Mouse (Mus musculus) midbrain, embryonic 10.5 days (tissue): Measurements from ENCODE around the gene Ccdc54. TPM values are rescaled to one million over a fixed set of nuclear protein-coding genes. Genes with fewer than 3 reads are reported as not detected.

ENCODE experiments used
- DNase-seq: peaks from one replicate; pipeline ENCODE4 v3.0.0-alpha.2; 2017; ENCODE audit warnings: low spot score
- H3K27ac ChIP-seq: fragments of 300-500 bp; sonication (generic); replicated peaks from 2 replicates; pipeline ENCODE4 v1.5.1; 2016; ENCODE audit warnings: mild to moderate bottlenecking
- H3K27me3 ChIP-seq: fragments of 300-500 bp; sonication (generic); 2 replicates; pipeline ENCODE4 v1.6.1; 2016; ENCODE audit warnings: low read depth, mild to moderate bottlenecking; ENCODE audit not compliant: poor library complexity, severe bottlenecking
- H3K36me3 ChIP-seq: fragments of 300-500 bp; sonication (generic); 2 replicates; pipeline ENCODE4 v1.6.1; 2016; ENCODE audit warnings: mild to moderate bottlenecking, moderate library complexity
- H3K4me1 ChIP-seq: fragments of 300-500 bp; sonication (generic); 2 replicates; pipeline ENCODE4 v1.6.1; 2016
- H3K4me3 ChIP-seq: fragments of 300-500 bp; sonication (generic); 2 replicates; pipeline ENCODE4 v1.5.1; 2016; ENCODE audit warnings: mild to moderate bottlenecking, moderate library complexity
- H3K9me3 ChIP-seq: fragments of 300-500 bp; sonication (generic); replicated peaks from 2 replicates; pipeline ENCODE4 v1.6.1; 2016; ENCODE audit warnings: mild to moderate bottlenecking
- WGBS: fragments of 180-500 bp; shearing (Covaris S2); methylation state at CpG from one replicate; pipeline ENCODE4 v1.1.7; 2016; 5-methylcytosine and 5-hydroxymethylcytosine counted together
- polyA plus RNA-seq: library from polyadenylated mRNA; unstranded; fragments of >200 nt; fragmentation: Nextera tagmentation; extraction: Ambion mirVana; gene quantifications from 2 replicates; pipeline ENCODE4 v1.2.1, GENCODE M21; 2016

The Ccdc54 gene
- polyA plus RNA-seq, 1 experiment from 2014 or later: not detected

DNA sequence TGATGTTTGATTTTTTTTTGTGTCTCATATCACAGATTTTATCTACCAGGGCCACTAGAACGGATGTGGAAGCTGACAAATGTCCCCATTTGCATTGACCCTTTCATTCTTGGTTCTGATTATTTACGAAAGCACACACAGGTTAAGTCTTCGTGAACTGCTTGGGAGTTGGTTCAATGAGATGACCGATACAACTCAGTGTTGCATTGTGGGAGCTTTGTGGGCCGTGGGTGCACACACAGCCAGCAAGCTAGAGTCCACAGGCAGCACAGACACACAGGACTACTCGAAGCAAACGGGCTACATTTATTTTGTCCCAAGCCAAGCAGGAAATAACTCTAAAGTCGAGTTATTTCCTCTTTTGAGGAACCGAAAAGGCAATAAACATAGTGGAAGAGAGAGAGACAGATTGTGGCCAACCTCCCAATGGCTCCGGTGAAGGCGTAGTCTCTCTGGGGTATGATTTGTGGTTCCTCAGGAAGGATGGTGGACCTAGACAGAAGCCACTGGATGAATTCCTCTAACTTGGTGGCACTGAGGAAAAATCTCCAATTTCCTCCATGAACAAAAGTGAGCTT is 1.3 kb downstream of the Ccdc54 start:
- DNase-seq: no peak
- whole genome bisulfite sequencing: 88% methylated on average over 11 of the region's 11 CpGs
- Histone ChIP-seq H3K9me3 (no peaks in the 10 kb centered on the region), H3K4me3 (no peak overlapping the region), H3K4me1 (peaks cover 6% of the 10 kb centered on the region; the same call in 1 of the 2 replicates), H3K27me3 (peaks cover 5% of the 10 kb centered on the region; the same call in 1 of the 2 replicates), H3K27ac (no peak overlapping the region), H3K36me3 (no peaks in the 10 kb centered on the region)

DNA sequence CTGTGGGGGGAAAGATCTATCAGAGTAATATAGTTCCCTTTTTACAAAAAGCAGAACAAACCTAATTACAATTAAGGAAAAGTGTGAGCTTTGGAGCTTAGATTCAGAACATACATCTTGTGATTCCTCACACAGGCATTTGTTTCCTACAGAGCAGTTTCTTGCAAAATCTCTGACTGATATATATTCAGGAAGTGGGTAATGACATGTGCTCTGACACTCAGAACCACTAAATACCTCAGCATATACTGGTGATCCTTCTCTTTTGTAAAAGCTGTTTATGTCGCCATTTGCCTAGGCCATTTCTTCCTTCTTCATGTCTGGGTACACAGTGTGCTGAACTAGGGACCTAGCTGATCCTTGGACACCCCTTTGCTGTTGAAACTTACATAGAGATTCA is 2.8 kb downstream of the Ccdc54 start:
- Histone ChIP-seq H3K4me1 (peaks cover 6% of the 10 kb centered on the region; the same call in 1 of the 2 replicates), H3K36me3 (no peaks in the 10 kb centered on the region), H3K4me3 (no peak overlapping the region), H3K9me3 (no peaks in the 10 kb centered on the region), H3K27me3 (peaks cover 5% of the 10 kb centered on the region; the same call in 1 of the 2 replicates), H3K27ac (no peak overlapping the region)
- DNase-seq: no peak
- 84% methylated on average over 1 of the region's 1 CpGs for WGBS

DNA sequence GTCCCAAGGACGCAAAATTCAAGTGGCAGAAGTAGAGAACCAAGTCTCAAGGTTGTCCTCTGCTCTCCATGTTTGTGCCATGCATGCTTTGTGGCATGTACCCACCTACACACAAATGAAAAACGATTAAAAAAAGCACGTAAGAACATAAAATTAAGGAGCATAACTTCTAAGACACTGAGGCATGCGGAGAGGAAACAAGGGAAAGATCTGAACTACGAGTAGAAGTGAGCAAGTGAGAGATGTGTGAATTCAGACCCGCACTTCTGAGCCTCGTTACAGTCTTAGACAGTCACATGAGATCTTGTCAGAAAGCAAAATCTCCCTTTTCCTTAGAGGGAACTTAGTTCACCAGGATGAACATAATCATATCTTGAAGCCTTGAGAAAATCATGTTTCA is 3.8 kb downstream of the Ccdc54 start:
- no peaks in the 10 kb centered on the region for H3K36me3 ChIP-seq
- 88% methylated on average over 7 of the region's 7 CpGs for WGBS
- peaks cover 6% of the 10 kb centered on the region; the same call in 1 of the 2 replicates for H3K4me1 ChIP-seq
- H3K27me3 ChIP-seq: peaks cover 5% of the 10 kb centered on the region; the same call in 1 of the 2 replicates
- H3K27ac ChIP-seq: no peak overlapping the region
- DNase-seq: no peak
- H3K9me3 ChIP-seq: no peaks in the 10 kb centered on the region
- H3K4me3 ChIP-seq: no peak overlapping the region

DNA sequence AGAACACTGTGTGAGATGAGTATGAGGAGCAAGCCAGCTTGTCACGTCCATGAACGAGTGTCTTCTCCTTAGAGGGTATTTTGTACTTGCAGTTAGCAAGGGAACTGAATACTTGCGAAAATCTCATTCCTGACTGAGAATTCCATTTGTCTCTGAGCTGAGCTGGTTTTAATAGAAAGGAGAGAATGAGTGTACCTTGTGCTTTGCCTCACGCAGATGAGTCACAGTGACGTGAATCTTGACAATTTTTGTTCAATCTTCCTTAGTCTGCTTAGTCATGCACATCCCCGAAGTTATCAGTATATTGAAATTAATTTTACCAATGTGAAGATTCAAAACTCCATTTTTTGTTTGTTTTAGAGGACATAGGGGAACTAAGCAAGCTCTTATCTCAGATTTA is 12.6 kb downstream of the Ccdc54 start:
- no peaks in the 10 kb centered on the region for H3K27me3 ChIP-seq
- 85% methylated on average over 6 of the region's 6 CpGs for WGBS
- no peaks in the 10 kb centered on the region for H3K4me1 ChIP-seq
- H3K27ac ChIP-seq: no peak overlapping the region
- H3K4me3 ChIP-seq: no peak overlapping the region
- no peaks in the 10 kb centered on the region for H3K9me3 ChIP-seq
- H3K36me3 ChIP-seq: no peaks in the 10 kb centered on the region
- DNase-seq: no peak

DNA sequence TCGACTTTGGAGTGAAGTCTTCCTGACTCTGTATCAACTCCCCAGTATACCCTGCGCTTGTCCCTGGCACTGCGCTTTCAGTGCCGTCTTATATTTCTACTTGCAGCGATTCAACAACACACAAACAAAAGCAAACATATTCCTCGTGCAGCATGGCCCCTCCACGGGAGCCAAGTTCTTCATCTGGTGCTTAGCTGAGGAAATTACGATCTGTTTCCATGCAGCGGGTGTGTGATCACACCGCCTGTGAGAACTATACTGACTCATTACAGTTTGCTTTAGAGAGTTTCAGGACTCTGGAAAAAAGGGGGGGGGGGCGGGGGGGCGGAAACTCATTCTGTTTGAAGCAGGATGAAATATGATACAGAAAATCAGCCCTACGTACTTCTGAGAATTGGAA is 18.4 kb downstream of the Ccdc54 start:
- Histone ChIP-seq H3K4me3 (no peak overlapping the region), H3K36me3 (no peaks in the 10 kb centered on the region), H3K4me1 (no peaks in the 10 kb centered on the region), H3K27ac (no peak overlapping the region), H3K27me3 (no peaks in the 10 kb centered on the region), H3K9me3 (no peaks in the 10 kb centered on the region)
- whole genome bisulfite sequencing: 89% methylated on average over 13 of the region's 13 CpGs
- no peak for DNase-seq

DNA sequence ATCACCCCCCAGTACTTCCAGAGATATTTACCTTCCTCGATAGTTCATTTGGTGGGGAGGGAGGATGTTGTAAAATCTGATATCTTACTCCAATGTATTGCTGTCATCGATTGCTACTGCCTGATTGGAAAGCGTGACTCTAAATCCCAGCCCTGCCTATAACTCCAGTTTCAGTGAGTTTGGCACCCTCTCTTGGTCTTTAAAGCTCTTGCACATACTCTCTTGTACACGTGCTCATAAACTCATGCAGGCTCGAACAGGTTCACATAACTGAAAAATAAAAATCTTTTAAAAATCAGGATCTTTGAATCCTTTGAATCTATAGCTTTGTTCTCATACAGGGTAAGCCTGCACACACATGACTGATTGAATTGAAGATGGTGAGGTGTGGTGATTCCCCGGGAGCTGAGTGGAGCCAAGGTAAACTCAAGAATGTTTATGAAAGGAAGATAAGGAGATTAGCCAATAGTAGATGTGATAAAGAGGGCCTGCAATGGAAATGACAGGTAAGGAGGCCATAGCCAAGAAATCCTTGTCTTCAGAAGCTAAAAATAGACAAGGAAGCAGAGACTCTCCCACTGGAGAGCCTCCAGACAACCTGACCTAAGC is 31.7 kb downstream of the Ccdc54 start:
- 83% methylated on average over 6 of the region's 6 CpGs for whole genome bisulfite sequencing
- no peaks in the 10 kb centered on the region for H3K27me3 ChIP-seq
- no peaks in the 10 kb centered on the region for H3K9me3 ChIP-seq
- DNase-seq: no peak
- no peak overlapping the region for H3K4me3 ChIP-seq
- H3K27ac ChIP-seq: no peak overlapping the region
- H3K4me1 ChIP-seq: no peaks in the 10 kb centered on the region
- H3K36me3 ChIP-seq: no peaks in the 10 kb centered on the region

DNA sequence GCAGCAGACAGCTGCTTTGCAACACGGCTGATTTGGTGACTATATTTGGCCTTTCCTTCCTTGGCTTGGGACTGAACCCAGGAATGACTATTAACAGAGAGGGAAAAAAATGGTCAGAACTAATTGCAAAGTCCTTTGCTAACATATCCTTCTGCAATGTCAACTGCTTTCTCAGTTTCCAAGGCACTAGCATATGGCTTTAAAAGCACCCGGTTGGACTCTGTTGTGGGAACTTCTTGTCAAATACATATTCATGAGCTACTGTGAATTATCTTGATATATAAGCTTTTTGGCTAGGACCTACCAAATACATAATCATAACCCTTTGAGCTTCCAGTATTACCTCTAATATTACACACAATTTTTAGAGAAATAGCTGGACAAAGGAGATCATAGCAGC is 37.1 kb downstream of the Ccdc54 start:
- no peak for DNase-seq
- Histone ChIP-seq H3K4me1 (no peaks in the 10 kb centered on the region), H3K4me3 (no peak overlapping the region), H3K36me3 (no peaks in the 10 kb centered on the region), H3K27me3 (no peaks in the 10 kb centered on the region), H3K27ac (no peak overlapping the region), H3K9me3 (no peaks in the 10 kb centered on the region)
- 90% methylated on average over 2 of the region's 2 CpGs for WGBS

DNA sequence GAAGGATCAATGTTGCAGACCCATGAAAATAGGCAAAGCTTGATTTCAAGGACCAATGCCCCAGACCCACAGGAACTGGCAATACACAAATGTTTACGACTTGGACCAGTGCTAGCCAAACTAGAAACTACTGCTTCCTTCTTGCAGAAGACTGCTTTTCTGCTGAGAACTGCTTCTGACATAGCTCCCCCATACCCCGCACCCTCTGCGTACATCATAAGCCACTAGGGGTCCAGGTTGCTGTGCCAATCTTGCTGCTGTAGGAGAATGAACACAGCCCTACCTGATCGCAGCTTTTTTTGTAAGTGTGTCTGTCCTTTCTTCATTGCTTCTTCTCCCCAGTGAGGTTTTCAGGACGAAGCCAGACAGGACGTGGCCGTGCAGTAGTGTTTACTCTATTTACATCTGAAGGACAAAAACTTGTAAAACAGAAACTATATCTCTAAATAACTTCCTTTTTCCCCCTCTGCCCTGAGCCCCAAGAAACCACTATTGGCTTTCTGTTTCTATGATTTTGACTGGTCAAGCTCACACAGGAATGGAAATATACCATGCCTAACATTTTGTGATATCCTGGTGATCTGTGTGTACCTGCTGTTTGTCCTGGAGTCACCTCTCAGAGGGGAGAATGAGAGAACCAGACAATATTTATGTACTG is 39.0 kb downstream of the Ccdc54 start:
- H3K4me1 ChIP-seq: no peaks in the 10 kb centered on the region
- 88% methylated on average over 7 of the region's 7 CpGs for WGBS
- H3K27ac ChIP-seq: no peak overlapping the region

DNA sequence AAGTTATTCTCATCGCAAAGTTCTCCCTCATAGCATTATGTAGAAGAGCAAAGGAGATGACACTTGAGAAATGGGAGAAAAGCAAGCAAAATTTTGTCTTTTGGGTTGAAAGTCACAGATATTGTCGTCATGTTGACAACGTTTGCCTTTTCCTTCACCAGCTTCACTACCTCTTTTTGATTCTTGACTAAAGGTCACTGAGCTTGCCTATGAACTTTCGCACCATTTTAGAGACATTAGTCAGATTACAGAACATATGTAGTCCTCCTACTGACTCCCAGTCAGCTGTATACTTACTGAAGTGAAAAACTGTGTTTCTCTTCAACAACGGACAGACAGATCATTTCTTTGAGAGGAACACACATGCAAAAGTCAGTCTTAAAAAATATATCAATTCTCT is 40.0 kb downstream of the Ccdc54 start:
- H3K27ac ChIP-seq: no peak overlapping the region
- H3K9me3 ChIP-seq: no peaks in the 10 kb centered on the region
- H3K4me1 ChIP-seq: no peaks in the 10 kb centered on the region
- H3K27me3 ChIP-seq: no peaks in the 10 kb centered on the region
- H3K4me3 ChIP-seq: no peak overlapping the region
- no peaks in the 10 kb centered on the region for H3K36me3 ChIP-seq
- no peak for DNase-seq
- 93% methylated on average over 5 of the region's 5 CpGs for WGBS

More for the DNA sequence above, 39.0 kb downstream of the Ccdc54 start:
- no peak overlapping the region for H3K4me3 ChIP-seq
- H3K36me3 ChIP-seq: no peaks in the 10 kb centered on the region
- no peaks in the 10 kb centered on the region for H3K9me3 ChIP-seq
- DNase-seq: no peak
- H3K27me3 ChIP-seq: no peaks in the 10 kb centered on the region

DNA sequence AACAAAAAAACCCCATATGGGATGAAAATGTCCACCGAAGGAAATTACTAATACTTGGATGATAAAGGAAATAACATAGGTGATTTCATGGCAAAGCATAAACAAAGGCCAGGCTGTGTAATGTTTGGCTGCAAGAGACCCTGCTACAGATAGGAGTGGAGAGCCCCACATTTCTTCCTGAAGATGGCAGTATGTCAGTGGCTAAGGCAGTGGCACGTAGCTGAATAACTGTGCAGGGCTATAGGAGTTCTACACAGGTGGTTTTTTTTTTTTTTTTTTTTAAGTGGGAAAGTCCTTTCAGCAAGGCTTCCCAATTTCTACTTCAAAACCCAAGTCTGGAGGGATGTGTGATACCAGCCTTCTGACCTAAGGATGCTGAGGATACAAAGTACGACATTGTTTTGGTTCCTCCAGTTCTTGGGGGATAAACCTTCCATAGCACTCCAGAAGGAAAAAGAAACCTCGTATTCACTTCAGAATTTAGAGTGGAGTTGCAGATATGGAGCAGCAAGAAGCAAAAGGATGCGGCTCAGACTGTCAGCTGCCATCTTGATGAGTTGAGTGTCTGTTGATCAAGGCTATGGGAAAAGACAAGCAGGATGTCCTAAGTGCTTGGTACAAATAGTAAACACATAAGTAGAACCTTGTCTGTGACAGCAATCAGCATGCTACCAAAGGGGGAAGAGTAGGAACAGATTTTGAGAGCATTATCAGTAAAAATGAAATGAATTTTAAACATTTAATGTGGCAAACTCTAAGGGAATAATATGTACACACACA is 48.2 kb downstream of the Ccdc54 start:
- Histone ChIP-seq H3K36me3 (no peaks in the 10 kb centered on the region), H3K27me3 (no peaks in the 10 kb centered on the region), H3K4me3 (no peak overlapping the region), H3K9me3 (no peaks in the 10 kb centered on the region), H3K4me1 (no peaks in the 10 kb centered on the region), H3K27ac (no peak overlapping the region)
- DNase-seq: no peak
- 76% methylated on average over 5 of the region's 5 CpGs for WGBS
